ENCODE assay signal across 8 mouse cellular contexts in genomic region chr17:80944530-80945198, GRCm38 (mm10). TPM values are rescaled to one million over a fixed set of nuclear protein-coding genes. Genes with fewer than 3 reads are reported as not detected.
DNase-seq lines count a peak whose midpoint lies in the region; ATAC-seq and TF ChIP-seq lines count a peak whose summit lies in the region.

Tmem178 (plus strand) TSS chr17:80944632.

- no peaks in the 10 kb centered on the region for H3K36me3 ChIP-seq in heart, embryonic 11.5 days (ENCODE audit: control insufficient read depth, insufficient read depth, low read length)
- no peaks in the 10 kb centered on the region for H3K36me3 ChIP-seq in forebrain, embryonic 11.5 days (ENCODE audit: control insufficient read depth, insufficient read depth, low read length)
- no peaks in the 10 kb centered on the region for H3K36me3 ChIP-seq in intestine, postnatal 0 days (ENCODE audit: control insufficient read depth, insufficient read depth)
- H3K36me3 ChIP-seq in liver, embryonic 16.5 days (ENCODE audit: control insufficient read depth, insufficient read depth), result no peaks in the 10 kb centered on the region

- DNase-seq in heart, adult 18-20 months, result no peak
- peak; percentile 74 for DNase-seq in brain, adult 2 months (ENCODE audit: low read depth, low spot score)
- DNase-seq in forebrain, embryonic 11.5 days (ENCODE audit: low spot score), result peak; percentile 75
- DNase-seq in ovary, postnatal 14 days (ENCODE audit: low spot score), result peak; percentile 14
- no peak for DNase-seq in frontal cortex, postnatal 10 days (ENCODE audit: low spot score in 2 of 2)

- no peak for TF ChIP-seq CTCF in intestine, postnatal 0 days (IDR thresholded peaks at IDR 0.05; ENCODE audit: low read depth)

- H3K4me3 ChIP-seq in heart, embryonic 11.5 days (ENCODE audit: low read depth, low read length), result peak within 1 kb of the TSS; percentile 72
- H3K4me3 ChIP-seq in forebrain, embryonic 11.5 days (ENCODE audit: low read depth, low read length), result peak within 1 kb of the TSS; percentile 75
- H3K4me3 ChIP-seq in intestine, postnatal 0 days (ENCODE audit: low read depth, low read length), result peak within 1 kb of the TSS; percentile 58
- H3K4me3 ChIP-seq in liver, embryonic 16.5 days (ENCODE audit: low read depth, low read length), result peak within 1 kb of the TSS; percentile 52

- no peak within 1 kb of the TSS for H3K27ac ChIP-seq in heart, embryonic 11.5 days (ENCODE audit: low read depth, low read length)
- H3K27ac ChIP-seq in forebrain, embryonic 11.5 days (ENCODE audit: low read depth, low read length), result peak within 1 kb of the TSS; percentile 37; the same call in 1 of the 2 replicates
- no peak within 1 kb of the TSS for H3K27ac ChIP-seq in intestine, postnatal 0 days (ENCODE audit: low read depth, low read length)
- no peak within 1 kb of the TSS for H3K27ac ChIP-seq in liver, embryonic 16.5 days (ENCODE audit: low read length)

- peaks cover 29% of the 10 kb centered on the region for H3K27me3 ChIP-seq in heart, embryonic 11.5 days (ENCODE audit: control insufficient read depth, insufficient read depth, low read length)
- H3K27me3 ChIP-seq in forebrain, embryonic 11.5 days (ENCODE audit: control insufficient read depth, insufficient read depth, low read length), result peaks cover 3% of the 10 kb centered on the region; the same call in 1 of the 2 replicates
- peaks cover 26% of the 10 kb centered on the region for H3K27me3 ChIP-seq in intestine, postnatal 0 days (replicated peaks; ENCODE audit: control insufficient read depth, insufficient read depth, low read length)
- peaks cover 27% of the 10 kb centered on the region for H3K27me3 ChIP-seq in liver, embryonic 16.5 days (ENCODE audit: control insufficient read depth, insufficient read depth, low read depth, low read length)

- H3K4me1 ChIP-seq in heart, embryonic 11.5 days (ENCODE audit: control insufficient read depth, insufficient read depth, low read length), result no peaks in the 10 kb centered on the region
- 0 out of 2 replicates have a peak, but pooled peaks cover 2% of the 10 kb centered on the region for H3K4me1 ChIP-seq in forebrain, embryonic 11.5 days (replicated peaks; ENCODE audit: control insufficient read depth, insufficient read depth, low read length)
- H3K4me1 ChIP-seq in intestine, postnatal 0 days (replicated peaks; ENCODE audit: control insufficient read depth, insufficient read depth, low read length), result no peaks in the 10 kb centered on the region
- no peaks in the 10 kb centered on the region for H3K4me1 ChIP-seq in liver, embryonic 16.5 days (ENCODE audit: control insufficient read depth, low read depth, low read length)

- H3K9ac ChIP-seq in heart, embryonic 11.5 days (ENCODE audit: low read depth, low read length), result peak within 1 kb of the TSS; percentile 79
- H3K9ac ChIP-seq in forebrain, embryonic 11.5 days (ENCODE audit: low read length), result peak within 1 kb of the TSS; percentile 83
- peak within 1 kb of the TSS; percentile 40; the same call in 1 of the 2 replicates for H3K9ac ChIP-seq in intestine, postnatal 0 days (ENCODE audit: low read depth, low read length)
- H3K9ac ChIP-seq in liver, embryonic 16.5 days (ENCODE audit: low read depth, low read length), result no peak within 1 kb of the TSS

- under 1% methylated on average over 68 of the region's 84 CpGs for WGBS in heart, embryonic 11.5 days (ENCODE audit: insufficient replicate concordance)
- under 1% methylated on average over 73 of the region's 84 CpGs for WGBS in forebrain, embryonic 11.5 days
- WGBS in intestine, postnatal 0 days, result under 1% methylated on average over 57 of the region's 84 CpGs
- WGBS in liver, embryonic 16.5 days (ENCODE audit: insufficient replicate concordance), result 1% methylated on average over 52 of the region's 84 CpGs

- no peaks in the 10 kb centered on the region for H3K9me3 ChIP-seq in heart, embryonic 11.5 days (replicated peaks; ENCODE audit: control insufficient read depth, low read length)
- no peaks in the 10 kb centered on the region for H3K9me3 ChIP-seq in forebrain, embryonic 11.5 days (ENCODE audit: control insufficient read depth, low read length)
- H3K9me3 ChIP-seq in intestine, postnatal 0 days (ENCODE audit: control insufficient read depth), result no peaks in the 10 kb centered on the region
- no peaks in the 10 kb centered on the region for H3K9me3 ChIP-seq in liver, embryonic 16.5 days (replicated peaks; ENCODE audit: control insufficient read depth, low read length)

- peak within 1 kb of the TSS; percentile 98 for H3K4me2 ChIP-seq in heart, embryonic 11.5 days
- H3K4me2 ChIP-seq in forebrain, embryonic 11.5 days (ENCODE audit: low read depth, low read length, severe bottlenecking), result peak within 1 kb of the TSS; percentile 96
- peak within 1 kb of the TSS; percentile 97 for H3K4me2 ChIP-seq in intestine, postnatal 0 days (replicated peaks; ENCODE audit: low read depth)
- peak within 1 kb of the TSS; percentile 63 for H3K4me2 ChIP-seq in liver, embryonic 16.5 days (ENCODE audit: low read depth, low read length)

- ATAC-seq in heart, embryonic 11.5 days (replicated peaks; ENCODE audit: insufficient number of reproducible peaks, low FRiP score, low TSS enrichment), result no peak
- ATAC-seq in forebrain, embryonic 11.5 days (replicated peaks; ENCODE audit: low FRiP score), result peak; percentile 83
- peak; percentile 38; the same call in 1 of the 2 replicates for ATAC-seq in intestine, postnatal 0 days
- no peak for ATAC-seq in liver, embryonic 16.5 days (ENCODE audit: low read depth)

RNA-seq across cellular contexts. Expression of gene Tmem178, which starts in this region (rescaled TPM):
- 6.0 and 7.0 TPM in 2 replicates for polyA plus RNA-seq in heart, embryonic 11.5 days (2014; fragmentation: Nextera tagmentation; extraction: Ambion mirVana)
- total RNA-seq in heart, adult 18-20 months (2021), result under 1 TPM; 0.28 to 0.50 TPM
- polyA plus RNA-seq in forebrain, embryonic 11.5 days (2014; fragmentation: Nextera tagmentation; extraction: Ambion mirVana), result 13.6 and 14.7 TPM in 2 replicates
- polyA plus RNA-seq in intestine, postnatal 0 days (2015; fragmentation: Nextera tagmentation; extraction: Ambion mirVana), result 3.6 and 4.1 TPM in 2 replicates
- 0.23 and 0.25 TPM in 2 replicates for polyA plus RNA-seq in liver, embryonic 16.5 days (2015; fragmentation: Nextera tagmentation; extraction: Ambion mirVana)

Comparison
In these comparisons a context has a peak if more than half of its experiments do, and no peak if none do; other contexts are left out.
1. ATAC-seq: peak in forebrain, embryonic 11.5 days (single experiment) and intestine, postnatal 0 days (single experiment); none in heart, embryonic 11.5 days (single experiment) and liver, embryonic 16.5 days (single experiment).
2. DNase-seq: peak in brain, adult 2 months (single experiment), forebrain, embryonic 11.5 days (single experiment) and ovary, postnatal 14 days (single experiment); none in heart, adult 18-20 months (0 of 2) and frontal cortex, postnatal 10 days (0 of 2).
3. Peak in every context shown above with its lines, with median percentiles within 50 percentile points of each other: H3K4me2 ChIP-seq and H3K4me3 ChIP-seq.